Mouse (Mus musculus) lung, postnatal 14 days (tissue): Measurements from ENCODE around the gene Mrps27.

ENCODE experiments used
- DNase-seq: peaks from one replicate; pipeline ENCODE4 v3.0.0; 2021

The Mrps27 gene

GRCm38 (mm10) chr13:99352758-99353489 lies 8.3 kb downstream of the Mrps27 start:
- peak; percentile 92 for DNase-seq

- DNase-seq, result no peak
These were observed 8.9 kb downstream of the Mrps27 start for GRCm38 (mm10) chr13:99353490-99353851.

- no peak for DNase-seq
These were observed 10.5 kb downstream of the Mrps27 start for GRCm38 (mm10) chr13:99355072-99355471.

GRCm38 (mm10) chr13:99355861-99356260 lies 11.3 kb downstream of the Mrps27 start:
- DNase-seq, result no peak

- no peak for DNase-seq
These were observed 12.1 kb downstream of the Mrps27 start for GRCm38 (mm10) chr13:99356428-99357265.

- no peak for DNase-seq
These were observed 14.3 kb downstream of the Mrps27 start for GRCm38 (mm10) chr13:99358921-99359320.

GRCm38 (mm10) chr13:99363866-99364265 lies 19.3 kb downstream of the Mrps27 start:
- no peak for DNase-seq

- DNase-seq, result no peak
These were observed 22.0 kb downstream of the Mrps27 start for GRCm38 (mm10) chr13:99366422-99367175.

- DNase-seq, result no peak
These were observed 23.1 kb downstream of the Mrps27 start for GRCm38 (mm10) chr13:99367554-99368174.

GRCm38 (mm10) chr13:99369103-99369502 lies 24.5 kb downstream of the Mrps27 start:
- DNase-seq, result no peak

GRCm38 (mm10) chr13:99371285-99371684 lies 26.7 kb downstream of the Mrps27 start:
- no peak for DNase-seq

GRCm38 (mm10) chr13:99373684-99374083 lies 29.1 kb downstream of the Mrps27 start:
- no peak for DNase-seq

- no peak for DNase-seq
These were observed 29.6 kb downstream of the Mrps27 start for GRCm38 (mm10) chr13:99374191-99374590.

- peak; percentile 88 for DNase-seq
These were observed 31.0 kb downstream of the Mrps27 start for GRCm38 (mm10) chr13:99375550-99375949.

GRCm38 (mm10) chr13:99377055-99377454 lies 32.5 kb downstream of the Mrps27 start:
- DNase-seq, result no peak

- DNase-seq, result no peak
These were observed 33.6 kb downstream of the Mrps27 start for GRCm38 (mm10) chr13:99378223-99378622.

- no peak for DNase-seq
These were observed 37.8 kb downstream of the Mrps27 start for GRCm38 (mm10) chr13:99382373-99382772.

GRCm38 (mm10) chr13:99384555-99385203 lies 40.1 kb downstream of the Mrps27 start:
- DNase-seq, result no peak

GRCm38 (mm10) chr13:99385911-99386310 lies 41.3 kb downstream of the Mrps27 start:
- DNase-seq, result no peak

GRCm38 (mm10) chr13:99386341-99386740 lies 41.8 kb downstream of the Mrps27 start:
- no peak for DNase-seq

GRCm38 (mm10) chr13:99387901-99388811 lies 43.6 kb downstream of the Mrps27 start:
- DNase-seq, result no peak
